Mouse (Mus musculus): Measurements from ENCODE around the gene Nup205. TPM values are rescaled to one million over a fixed set of nuclear protein-coding genes. Genes with fewer than 3 reads are reported as not detected.
"Not testable (repeated sequence)": the region's sequence is repeated elsewhere in the genome, so short reads cannot be mapped to it uniquely, and the experiment has no call there.

The Nup205 gene
- 16.2 and 16.5 TPM in 2 replicates for polyA plus RNA-seq (2015; fragmentation: Nextera tagmentation; extraction: Ambion mirVana)

GRCm38 (mm10) chr6:35176979-35177649 lies at the start of gene Nup205:
Gene Nup205, plus strand, starts transcription at chr6:35177421.
- 4% methylated on average over 34 of the region's 34 CpGs for WGBS (ENCODE audit: insufficient replicate concordance)
- peak within 1 kb of the TSS; percentile 84 for H3K9ac ChIP-seq
- ATAC-seq (ENCODE audit: insufficient read depth): peak; percentile 91
- no peaks in the 10 kb centered on the region for H3K27me3 ChIP-seq
- no peaks in the 10 kb centered on the region for H3K36me3 ChIP-seq (replicated peaks)
- H3K27ac ChIP-seq (replicated peaks): peak within 1 kb of the TSS; percentile 93
- H3K4me2 ChIP-seq: peak within 1 kb of the TSS; percentile 90
- no peaks in the 10 kb centered on the region for H3K9me3 ChIP-seq (replicated peaks)
- peak within 1 kb of the TSS; percentile 85 for H3K4me3 ChIP-seq (replicated peaks)
- peaks cover 18% of the 10 kb centered on the region for H3K4me1 ChIP-seq (replicated peaks)

GRCm38 (mm10) chr6:35132806-35133205 lies 44.4 kb upstream of the Nup205 start:
- H3K9ac ChIP-seq: peak overlapping the region; percentile 76
- H3K4me2 ChIP-seq: peak overlapping the region; percentile 79
- H3K27ac ChIP-seq (replicated peaks): peak overlapping the region; percentile 96
- under 1% methylated on average over 11 of the region's 11 CpGs for WGBS (ENCODE audit: insufficient replicate concordance)
- no peaks in the 10 kb centered on the region for H3K36me3 ChIP-seq (replicated peaks)
- no peak for ATAC-seq (ENCODE audit: insufficient read depth)
- peaks cover 23% of the 10 kb centered on the region for H3K4me1 ChIP-seq (replicated peaks)
- no peaks in the 10 kb centered on the region for H3K27me3 ChIP-seq
- H3K4me3 ChIP-seq (replicated peaks): peak overlapping the region; percentile 72
- no peaks in the 10 kb centered on the region for H3K9me3 ChIP-seq (replicated peaks)

- 0% methylated on average over 22 of the region's 25 CpGs for WGBS (ENCODE audit: insufficient replicate concordance)
Observed at GRCm38 (mm10) chr6:35133246-35133578, 44.0 kb upstream of the Nup205 start.

GRCm38 (mm10) chr6:35133579-35134488 lies 43.4 kb upstream of the Nup205 start, which contains the start of gene Cnot4:
Gene Cnot4, minus strand, starts transcription at chr6:35133724.
- peak; percentile 97 for ATAC-seq (ENCODE audit: insufficient read depth)
- Histone ChIP-seq H3K9ac (peak within 1 kb of the TSS; percentile 76), H3K4me3 (replicated peaks) (peak within 1 kb of the TSS; percentile 72), H3K4me2 (peak within 1 kb of the TSS; percentile 93), H3K9me3 (replicated peaks) (no peaks in the 10 kb centered on the region), H3K4me1 (replicated peaks) (peaks cover 23% of the 10 kb centered on the region), H3K36me3 (replicated peaks) (no peaks in the 10 kb centered on the region), H3K27ac (replicated peaks) (peak within 1 kb of the TSS; percentile 96), H3K27me3 (no peaks in the 10 kb centered on the region)
- WGBS (ENCODE audit: insufficient replicate concordance): under 1% methylated on average over 55 of the region's 55 CpGs

More at GRCm38 (mm10) chr6:35133246-35133578, 44.0 kb upstream of the Nup205 start:
- ATAC-seq (ENCODE audit: insufficient read depth): peak; percentile 92
- Histone ChIP-seq H3K4me3 (replicated peaks) (peak overlapping the region; percentile 72), H3K27ac (replicated peaks) (peak overlapping the region; percentile 96), H3K4me2 (peak overlapping the region; percentile 79), H3K27me3 (no peaks in the 10 kb centered on the region), H3K9me3 (replicated peaks) (no peaks in the 10 kb centered on the region), H3K4me1 (replicated peaks) (peaks cover 23% of the 10 kb centered on the region), H3K9ac (peak overlapping the region; percentile 76), H3K36me3 (replicated peaks) (no peaks in the 10 kb centered on the region)

GRCm38 (mm10) chr6:35134844-35135243 lies 42.4 kb upstream of the Nup205 start:
- Histone ChIP-seq H3K27ac (replicated peaks) (no peak overlapping the region), H3K4me2 (peak overlapping the region; percentile 93), H3K36me3 (replicated peaks) (no peaks in the 10 kb centered on the region), H3K9me3 (replicated peaks) (no peaks in the 10 kb centered on the region), H3K27me3 (no peaks in the 10 kb centered on the region), H3K4me1 (replicated peaks) (peaks cover 23% of the 10 kb centered on the region), H3K4me3 (replicated peaks) (peak overlapping the region; percentile 72), H3K9ac (no peak overlapping the region)
- no peak for ATAC-seq (ENCODE audit: insufficient read depth)
- 32% methylated on average over 2 of the region's 2 CpGs for WGBS (ENCODE audit: insufficient replicate concordance)

- no peak for ATAC-seq (ENCODE audit: insufficient read depth)
- H3K27me3 ChIP-seq: no peaks in the 10 kb centered on the region
- no peak overlapping the region for H3K4me3 ChIP-seq (replicated peaks)
- no peak overlapping the region for H3K27ac ChIP-seq (replicated peaks)
- WGBS (ENCODE audit: insufficient replicate concordance): 78% methylated on average over 1 of the region's 1 CpGs
- 0 out of 2 replicates have a peak, but pooled peaks cover 2% of the 10 kb centered on the region for H3K9me3 ChIP-seq (replicated peaks)
- H3K4me1 ChIP-seq (replicated peaks): no peaks in the 10 kb centered on the region
- H3K9ac ChIP-seq: no peak overlapping the region
- no peak overlapping the region for H3K4me2 ChIP-seq
- H3K36me3 ChIP-seq (replicated peaks): no peaks in the 10 kb centered on the region
Observed at GRCm38 (mm10) chr6:35140351-35140750, 36.9 kb upstream of the Nup205 start.

- Histone ChIP-seq H3K4me3 (replicated peaks) (no peak overlapping the region), H3K4me1 (replicated peaks) (no peaks in the 10 kb centered on the region), H3K9ac (no peak overlapping the region), H3K9me3 (replicated peaks) (0 out of 2 replicates have a peak, but pooled peaks cover 2% of the 10 kb centered on the region), H3K36me3 (replicated peaks) (no peaks in the 10 kb centered on the region), H3K27ac (replicated peaks) (no peak overlapping the region), H3K27me3 (no peaks in the 10 kb centered on the region), H3K4me2 (no peak overlapping the region)
- 67% methylated on average over 2 of the region's 2 CpGs for WGBS (ENCODE audit: insufficient replicate concordance)
- no peak for ATAC-seq (ENCODE audit: insufficient read depth)
Observed at GRCm38 (mm10) chr6:35145569-35145968, 31.7 kb upstream of the Nup205 start.

GRCm38 (mm10) chr6:35147726-35148422 lies 29.3 kb upstream of the Nup205 start:
- H3K9ac ChIP-seq: no peak overlapping the region
- no peaks in the 10 kb centered on the region for H3K36me3 ChIP-seq (replicated peaks)
- no peak overlapping the region for H3K4me3 ChIP-seq (replicated peaks)
- 53% methylated on average over 3 of the region's 3 CpGs for WGBS (ENCODE audit: insufficient replicate concordance)
- H3K27ac ChIP-seq (replicated peaks): no peak overlapping the region
- H3K9me3 ChIP-seq (replicated peaks): 0 out of 2 replicates have a peak, but pooled peaks cover 2% of the 10 kb centered on the region
- H3K27me3 ChIP-seq: no peaks in the 10 kb centered on the region
- no peak for ATAC-seq (ENCODE audit: insufficient read depth)
- H3K4me1 ChIP-seq (replicated peaks): no peaks in the 10 kb centered on the region
- no peak overlapping the region for H3K4me2 ChIP-seq

- H3K9me3 ChIP-seq (replicated peaks): no peaks in the 10 kb centered on the region
- H3K27me3 ChIP-seq: no peaks in the 10 kb centered on the region
- no peak overlapping the region for H3K4me3 ChIP-seq (replicated peaks)
- H3K36me3 ChIP-seq (replicated peaks): no peaks in the 10 kb centered on the region
- no peak overlapping the region for H3K4me2 ChIP-seq
- no peak overlapping the region for H3K9ac ChIP-seq
- no peak for ATAC-seq (ENCODE audit: insufficient read depth)
- H3K27ac ChIP-seq (replicated peaks): no peak overlapping the region
- no peaks in the 10 kb centered on the region for H3K4me1 ChIP-seq (replicated peaks)
Observed at GRCm38 (mm10) chr6:35154540-35154939, 22.7 kb upstream of the Nup205 start.

GRCm38 (mm10) chr6:35169250-35169649 lies 8.0 kb upstream of the Nup205 start:
- Histone ChIP-seq H3K36me3 (replicated peaks) (no peaks in the 10 kb centered on the region), H3K9me3 (replicated peaks) (no peaks in the 10 kb centered on the region), H3K4me3 (replicated peaks) (no peak overlapping the region), H3K27ac (replicated peaks) (no peak overlapping the region), H3K4me2 (no peak overlapping the region), H3K4me1 (replicated peaks) (no peaks in the 10 kb centered on the region), H3K27me3 (no peaks in the 10 kb centered on the region), H3K9ac (no peak overlapping the region)
- ATAC-seq (ENCODE audit: insufficient read depth): no peak
- WGBS (ENCODE audit: insufficient replicate concordance): 46% methylated on average over 4 of the region's 4 CpGs

- H3K27ac ChIP-seq (replicated peaks); ATAC-seq (ENCODE audit: insufficient read depth); H3K27me3 ChIP-seq; H3K9ac ChIP-seq; H3K4me2 ChIP-seq; H3K9me3 ChIP-seq (replicated peaks); H3K4me3 ChIP-seq (replicated peaks); H3K36me3 ChIP-seq (replicated peaks); H3K4me1 ChIP-seq (replicated peaks): not testable (repeated sequence)
- WGBS (ENCODE audit: insufficient replicate concordance): 50% methylated on average over 3 of the region's 3 CpGs
Observed at GRCm38 (mm10) chr6:35172028-35172427, 5.2 kb upstream of the Nup205 start.

Data from liver, embryonic 15.5 days (tissue).